ENCODE assay signal across 9 mouse cellular contexts in the genomic region with DNA sequence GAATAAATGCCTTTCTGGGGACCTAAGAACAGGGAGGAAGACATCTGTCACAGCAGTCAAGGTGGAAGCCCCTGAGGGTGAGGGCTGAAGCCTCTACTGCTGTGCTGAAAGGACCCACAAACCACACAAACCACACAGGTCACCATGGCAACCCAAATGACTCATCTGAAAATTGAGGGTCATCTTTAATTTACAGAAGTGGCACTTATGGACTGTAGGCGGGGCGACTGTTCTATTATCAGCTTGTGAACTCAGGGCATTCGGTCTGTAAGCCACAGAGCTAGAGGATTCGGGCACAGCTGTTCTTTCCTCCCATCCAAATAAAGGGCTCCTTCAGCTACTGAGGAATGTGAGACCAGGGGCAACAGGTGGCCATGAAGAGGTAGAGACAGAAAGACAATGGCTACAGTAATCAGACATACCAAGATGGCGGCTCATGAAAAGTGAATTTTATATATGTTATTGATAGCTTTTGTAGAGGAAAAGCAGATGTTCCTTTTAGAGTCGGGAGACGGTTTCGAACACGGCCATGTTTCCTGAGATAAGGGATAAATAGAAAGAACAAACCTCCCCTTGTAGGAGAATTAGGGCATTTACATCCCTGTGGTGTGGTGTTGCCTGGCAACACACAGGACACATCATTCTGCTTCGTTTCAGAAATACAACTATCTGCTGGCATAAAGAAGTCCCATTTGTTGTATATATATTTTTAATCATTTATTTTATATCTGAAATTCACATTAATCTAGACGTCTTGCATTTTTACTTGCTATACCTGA. TPM values are rescaled to one million over a fixed set of nuclear protein-coding genes. Genes with fewer than 3 reads are reported as not detected.
DNase-seq lines count a peak whose midpoint lies in the region; ATAC-seq lines count a peak whose summit lies in the region.
"Had no signal": no experiment of that assay in that cellular context is flagged by ENCODE, and none has a peak within 500 bp of the region (broad histone marks: within the 10 kb centered on the region; RNA-seq: fewer than 3 reads in every experiment).

No protein-coding gene starts in this region.

- WGBS in hindbrain, embryonic 12.5 days = 45% methylated on average over 11 of the region's 11 CpGs
- WGBS in midbrain, embryonic 16.5 days = 49% methylated on average over 11 of the region's 11 CpGs

- peak; percentile 68 for ATAC-seq in hindbrain, embryonic 12.5 days (ENCODE audit: low FRiP score)
- ATAC-seq in midbrain, embryonic 16.5 days = no peak

- peaks cover 4% of the 10 kb centered on the region; the same call in 1 of the 2 replicates for H3K27me3 ChIP-seq in hindbrain, embryonic 12.5 days
- no peaks in the 10 kb centered on the region for H3K27me3 ChIP-seq in midbrain, embryonic 16.5 days (ENCODE audit: control insufficient read depth, insufficient read depth, low read depth, low read length)

- no peaks in the 10 kb centered on the region for H3K36me3 ChIP-seq in hindbrain, embryonic 12.5 days
- no peaks in the 10 kb centered on the region for H3K36me3 ChIP-seq in midbrain, embryonic 16.5 days (ENCODE audit: control insufficient read depth, insufficient read depth, low read length)

- peak; percentile 23 to 58 for DNase-seq in spleen, postnatal 4 days (ENCODE audit: low spot score in 2 of 2)
- DNase-seq in spleen, adult 18-20 months = no peak
- DNase-seq in monocyte, adult 2 months (ENCODE audit: low read depth in 1 of 2, low spot score in 2 of 2) = peak; percentile 60 to 66
- no peak for DNase-seq in urinary bladder, postnatal 36 days (ENCODE audit: low spot score in 2 of 2)
- DNase-seq in cerebellum, postnatal 36 days = no peak

- H3K9me3 ChIP-seq in hindbrain, embryonic 12.5 days (replicated peaks) = no peaks in the 10 kb centered on the region
- no peaks in the 10 kb centered on the region for H3K9me3 ChIP-seq in midbrain, embryonic 16.5 days (replicated peaks; ENCODE audit: control insufficient read depth, low read length, poor library complexity, severe bottlenecking)

- H3K27ac ChIP-seq in hindbrain, embryonic 12.5 days = no peak overlapping the region
- H3K27ac ChIP-seq in midbrain, embryonic 16.5 days (ENCODE audit: low read length) = no peak overlapping the region
- H3K27ac ChIP-seq: left cerebral cortex, adult 2 months had no signal

- no peak overlapping the region for H3K4me3 ChIP-seq in hindbrain, embryonic 12.5 days
- no peak overlapping the region for H3K4me3 ChIP-seq in midbrain, embryonic 16.5 days (ENCODE audit: low read depth, low read length)
- H3K4me3 ChIP-seq: left cerebral cortex, adult 2 months had no signal

- H3K9ac ChIP-seq in hindbrain, embryonic 12.5 days = no peak overlapping the region
- no peak overlapping the region for H3K9ac ChIP-seq in midbrain, embryonic 16.5 days (ENCODE audit: low read depth, low read length)

- no peaks in the 10 kb centered on the region for H3K4me1 ChIP-seq in hindbrain, embryonic 12.5 days
- H3K4me1 ChIP-seq in midbrain, embryonic 16.5 days (ENCODE audit: control insufficient read depth, insufficient read depth, low read length) = no peaks in the 10 kb centered on the region

- no peak overlapping the region for H3K4me2 ChIP-seq in hindbrain, embryonic 12.5 days (replicated peaks)
- H3K4me2 ChIP-seq in midbrain, embryonic 16.5 days (ENCODE audit: low read length) = no peak overlapping the region

RNA-seq across cellular contexts. Expression of a gene that starts 17.2 kb away (rescaled TPM):
- 124 and 127 TPM in 2 replicates for polyA plus RNA-seq in hindbrain, embryonic 12.5 days (2016; fragmentation: Nextera tagmentation; extraction: Ambion mirVana)
- 53.0 and 64.5 TPM in 2 replicates for polyA plus RNA-seq in midbrain, embryonic 16.5 days (2015; fragmentation: Nextera tagmentation; extraction: Ambion mirVana)

RNA-seq across cellular contexts. Expression of a gene that starts 56.7 kb away (rescaled TPM):
- polyA plus RNA-seq in hindbrain, embryonic 12.5 days (2016; fragmentation: Nextera tagmentation; extraction: Ambion mirVana) = not detected in 2 replicates
- polyA plus RNA-seq in midbrain, embryonic 16.5 days (2015; fragmentation: Nextera tagmentation; extraction: Ambion mirVana) = 0.11 TPM in 1 of 2 replicates, not detected in the other
- polyA plus RNA-seq: heart, embryonic 14.5 days had no signal

Comparison
In these comparisons a context has a peak if more than half of its experiments do, and no peak if none do; other contexts are left out.
1. DNase-seq: peak in spleen, postnatal 4 days (2 of 2) and monocyte, adult 2 months (2 of 2); none in spleen, adult 18-20 months (0 of 2), urinary bladder, postnatal 36 days (0 of 2) and cerebellum, postnatal 36 days (0 of 2).